Mouse (Mus musculus) hindbrain, embryonic 16.5 days (tissue): Measurements from ENCODE around the gene Upk3b. TPM values are rescaled to one million over a fixed set of nuclear protein-coding genes. Genes with fewer than 3 reads are reported as not detected.

ENCODE experiments used
- ATAC-seq: fragments of 200-750 bp; cut with Nextera tagmentation; 2 replicates; pipeline ENCODE4 v1.8.0; 2017; ENCODE audit warnings: moderate TSS enrichment, moderate library complexity
- H3K27ac ChIP-seq: fragments of 300-500 bp; sonication (generic); 2 replicates; pipeline ENCODE4 v1.5.1; 2014; ENCODE audit warnings: low read depth, mild to moderate bottlenecking, control low read depth, low read length, moderate library complexity
- H3K27me3 ChIP-seq: fragments of 300-500 bp; sonication (generic); replicated peaks from 2 replicates; pipeline ENCODE4 v1.6.1; 2014; ENCODE audit warnings: low read length; ENCODE audit not compliant: control insufficient read depth, insufficient read depth
- H3K36me3 ChIP-seq: fragments of 300-500 bp; sonication (generic); 2 replicates; pipeline ENCODE4 v1.6.1; 2014; ENCODE audit warnings: mild to moderate bottlenecking, low read length, moderate library complexity, mixed read lengths; ENCODE audit not compliant: control insufficient read depth, insufficient read depth
- H3K4me1 ChIP-seq: fragments of 300-500 bp; sonication (generic); 2 replicates; pipeline ENCODE4 v1.6.1; 2014; ENCODE audit warnings: low read depth, low read length; ENCODE audit not compliant: control insufficient read depth, insufficient read depth
- H3K4me2 ChIP-seq: fragments of 300-500 bp; sonication (generic); 2 replicates; pipeline ENCODE4 v1.6.1; 2014; ENCODE audit warnings: mild to moderate bottlenecking, low read length, control low read depth, moderate library complexity
- H3K4me3 ChIP-seq: fragments of 300-500 bp; sonication (generic); 2 replicates; pipeline ENCODE4 v1.5.1; 2014; ENCODE audit warnings: mild to moderate bottlenecking, low read length, control low read depth, moderate library complexity
- H3K9ac ChIP-seq: fragments of 300-500 bp; sonication (generic); 2 replicates; pipeline ENCODE4 v1.6.1; 2014; ENCODE audit warnings: low read depth, mild to moderate bottlenecking, control low read depth, low read length, moderate library complexity
- H3K9me3 ChIP-seq: fragments of 300-500 bp; sonication (generic); 2 replicates; pipeline ENCODE4 v1.6.1; 2014; ENCODE audit warnings: mild to moderate bottlenecking, low read length, moderate library complexity; ENCODE audit not compliant: control insufficient read depth
- WGBS: fragments of 180-500 bp; shearing (Covaris S2); extraction: QIAGEN DNeasy Blood & Tissue Kit; methylation state at CpG from one replicate; pipeline ENCODE4 v1.1.7; 2014; 5-methylcytosine and 5-hydroxymethylcytosine counted together
- polyA plus RNA-seq: library from polyadenylated mRNA; unstranded; fragments of >200 nt; fragmentation: Nextera tagmentation; extraction: Ambion mirVana; gene quantifications from 2 replicates; pipeline ENCODE4 v1.2.1, GENCODE M21; 2015

The Upk3b gene
- polyA plus RNA-seq, 1 experiment from 2014 or later: 0.04 TPM

GRCm38 (mm10) chr5:136077001-136077550 lies 38.8 kb downstream of the Upk3b start:
- WGBS: 83% methylated on average over 9 of the region's 9 CpGs
- Histone ChIP-seq H3K4me3 (no peak overlapping the region), H3K9me3 (no peaks in the 10 kb centered on the region)

GRCm38 (mm10) chr5:136078136-136078535 lies 39.8 kb downstream of the Upk3b start:
- WGBS: 95% methylated on average over 5 of the region's 5 CpGs
- Histone ChIP-seq H3K4me3 (no peak overlapping the region), H3K9ac (no peak overlapping the region), H3K4me2 (no peak overlapping the region), H3K27me3 (no peaks in the 10 kb centered on the region; the same call in 1 of the 2 replicates), H3K4me1 (no peaks in the 10 kb centered on the region), H3K9me3 (no peaks in the 10 kb centered on the region), H3K36me3 (no peaks in the 10 kb centered on the region), H3K27ac (no peak overlapping the region)
- ATAC-seq: no peak

More at GRCm38 (mm10) chr5:136077001-136077550, 38.8 kb downstream of the Upk3b start:
- no peaks in the 10 kb centered on the region for H3K4me1 ChIP-seq
- no peak overlapping the region for H3K9ac ChIP-seq
- no peak overlapping the region for H3K4me2 ChIP-seq
- no peaks in the 10 kb centered on the region for H3K36me3 ChIP-seq
- H3K27ac ChIP-seq: no peak overlapping the region
- no peak for ATAC-seq
- H3K27me3 ChIP-seq: no peaks in the 10 kb centered on the region; the same call in 1 of the 2 replicates

- Histone ChIP-seq H3K9ac (no peak overlapping the region), H3K4me2 (no peak overlapping the region), H3K36me3 (no peaks in the 10 kb centered on the region), H3K27ac (no peak overlapping the region), H3K4me3 (no peak overlapping the region), H3K9me3 (no peaks in the 10 kb centered on the region), H3K27me3 (no peaks in the 10 kb centered on the region), H3K4me1 (peaks cover 16% of the 10 kb centered on the region)
- no peak for ATAC-seq
- WGBS: 83% methylated on average over 4 of the region's 4 CpGs
These were observed 44.0 kb downstream of the Upk3b start for GRCm38 (mm10) chr5:136082345-136082744.

- Histone ChIP-seq H3K4me3 (peak within 1 kb of the TSS; percentile 74), H3K36me3 (no peaks in the 10 kb centered on the region), H3K4me1 (peaks cover 16% of the 10 kb centered on the region), H3K27me3 (no peaks in the 10 kb centered on the region), H3K9me3 (no peaks in the 10 kb centered on the region), H3K9ac (peak within 1 kb of the TSS; percentile 77), H3K27ac (peak within 1 kb of the TSS; percentile 56; the same call in 1 of the 2 replicates), H3K4me2 (peak within 1 kb of the TSS; percentile 93)
- peak; percentile 97 for ATAC-seq
- WGBS: 0% methylated on average over 24 of the region's 28 CpGs
These were observed 45.4 kb downstream of the Upk3b start, which contains the start of gene Rasa4 for GRCm38 (mm10) chr5:136083669-136084107. TSS of gene Rasa4 (plus strand) at chr5:136083916.

- H3K4me1 ChIP-seq: peaks cover 16% of the 10 kb centered on the region
- peak; percentile 48 for ATAC-seq
- H3K4me2 ChIP-seq: peak overlapping the region; percentile 93
These were observed 46.0 kb downstream of the Upk3b start for GRCm38 (mm10) chr5:136084144-136084881.

GRCm38 (mm10) chr5:136084891-136085651 lies 46.8 kb downstream of the Upk3b start:
- no peaks in the 10 kb centered on the region for H3K9me3 ChIP-seq
- H3K4me2 ChIP-seq: peak overlapping the region; percentile 93
- peak; percentile 27; the same call in 1 of the 2 replicates for ATAC-seq
- H3K4me1 ChIP-seq: peaks cover 16% of the 10 kb centered on the region
- H3K9ac ChIP-seq: peak overlapping the region; percentile 77
- peak overlapping the region; percentile 44; the same call in 1 of the 2 replicates for H3K27ac ChIP-seq
- 5% methylated on average over 21 of the region's 21 CpGs for WGBS
- no peaks in the 10 kb centered on the region for H3K27me3 ChIP-seq
- no peaks in the 10 kb centered on the region for H3K36me3 ChIP-seq
- H3K4me3 ChIP-seq: peak overlapping the region; percentile 74

More at GRCm38 (mm10) chr5:136084144-136084881, 46.0 kb downstream of the Upk3b start:
- H3K4me3 ChIP-seq: peak overlapping the region; percentile 74
- H3K9ac ChIP-seq: peak overlapping the region; percentile 77
- H3K9me3 ChIP-seq: no peaks in the 10 kb centered on the region
- no peaks in the 10 kb centered on the region for H3K36me3 ChIP-seq
- WGBS: 2% methylated on average over 23 of the region's 23 CpGs
- H3K27ac ChIP-seq: peak overlapping the region; percentile 56; the same call in 1 of the 2 replicates
- H3K27me3 ChIP-seq: no peaks in the 10 kb centered on the region

- Histone ChIP-seq H3K9me3 (no peaks in the 10 kb centered on the region), H3K4me3 (no peak overlapping the region), H3K4me1 (peaks cover 16% of the 10 kb centered on the region), H3K4me2 (no peak overlapping the region), H3K27me3 (no peaks in the 10 kb centered on the region), H3K36me3 (no peaks in the 10 kb centered on the region), H3K27ac (no peak overlapping the region), H3K9ac (no peak overlapping the region)
- 88% methylated on average over 8 of the region's 8 CpGs for WGBS
- ATAC-seq: no peak
These were observed 48.0 kb downstream of the Upk3b start for GRCm38 (mm10) chr5:136086290-136086689.

- no peak for ATAC-seq
- no peaks in the 10 kb centered on the region for H3K9me3 ChIP-seq
- peaks cover 14% of the 10 kb centered on the region for H3K4me1 ChIP-seq
- no peaks in the 10 kb centered on the region for H3K36me3 ChIP-seq
- no peak overlapping the region for H3K27ac ChIP-seq
- no peak overlapping the region for H3K4me3 ChIP-seq
- H3K4me2 ChIP-seq: no peak overlapping the region
- H3K27me3 ChIP-seq: no peaks in the 10 kb centered on the region
- H3K9ac ChIP-seq: no peak overlapping the region
- 17% methylated on average over 14 of the region's 14 CpGs for WGBS
These were observed 50.7 kb downstream of the Upk3b start for GRCm38 (mm10) chr5:136088821-136089575.
